Mouse (Mus musculus) spleen, adult 10 weeks (tissue): ENCODE data around the gene Gm4297. TPM values are rescaled to one million over a fixed set of nuclear protein-coding genes. Genes with fewer than 3 reads are reported as not detected.

Experiments used
- polyA plus RNA-seq: library from polyadenylated mRNA; stranded (reverse); fragments of 350-450 nt; fragmentation: Illumina TruSeq; extraction: RNeasy Lipid Tissue Mini Kit (QIAGEN cat#74804); gene quantifications from one replicate; pipeline ENCODE4 v1.2.3, GENCODE M21; 2015; ENCODE audit warnings: low replicate concordance; ENCODE audit not compliant: insufficient read depth

The Gm4297 gene
- polyA plus RNA-seq, result not detected

GRCm38 (mm10) chrX:24574795-24575194, at the start of gene Gm4297:
TSS of gene Gm4297 (minus strand) at chrX:24574895.

Other genes starting within 250 kb of the Gm4297 start
- gene Gm5934, start 74.1 kb downstream of the Gm4297 start, polyA plus RNA-seq, result not detected
- gene Gm5935, start 200.3 kb upstream of the Gm4297 start, polyA plus RNA-seq, result not detected